Mouse (Mus musculus) gastrocnemius, postnatal 36 days (tissue): ENCODE measurements around the gene Elovl1. TPM values are rescaled to one million over a fixed set of nuclear protein-coding genes. Genes with fewer than 3 reads are reported as not detected.

ENCODE experiments used
- DNase-seq, 2 experiments: peaks; one replicate each; pipeline ENCODE4 v3.0.0; 2022
- intact Hi-C: fragments of 180-260 bp; cut with DNase I; formaldehyde crosslinking; loops from one replicate; pipeline ENCODE4 v1.15.1; 2025
- long read RNA-seq, 2 experiments: library from polyadenylated mRNA; stranded (forward); transcript quantifications; one replicate each; pipeline ENCODE4 v2.0.0; 2021
- total RNA-seq, 2 experiments: library from RNA; stranded (reverse); gene quantifications; 2 replicates each; pipeline ENCODE4 v1.2.3; 2021

Elovl1 gene
- total RNA-seq = 1 to 10 TPM; 5.8 to 7.6 TPM
- long read RNA-seq, experiment 1, transcript Elovl1-201 (8 exons, 1,811 nt) = major isoform, 8 of 11 reads
- long read RNA-seq, experiment 1, partial matches to known transcripts = 1 of 11 reads
- long read RNA-seq, experiment 1, other reads (novel, unspliced or antisense) = 2 of 11 reads
- long read RNA-seq, experiment 2, transcript Elovl1-201 (8 exons, 1,811 nt) = major isoform, 7 of 10 reads
- long read RNA-seq, experiment 2, partial matches to known transcripts = 1 of 10 reads
- long read RNA-seq, experiment 2, other reads (novel, unspliced or antisense) = 2 of 10 reads

GRCm38 (mm10) chr4:118427768-118428451 lies at the start of gene Elovl1:
TSS of gene Elovl1 (plus strand) at chr4:118428093.
- intact Hi-C loops = no loop called here

GRCm38 (mm10) chr4:118383271-118383670 lies 44.6 kb upstream of the Elovl1 start:
- DNase-seq = no peak
- intact Hi-C loops = no loop called here

More at GRCm38 (mm10) chr4:118427768-118428451, at the start of gene Elovl1:
- DNase-seq = peak; percentile 83 to 88

- intact Hi-C loops = no loop called here
- no peak for DNase-seq
Measured at GRCm38 (mm10) chr4:118387316-118387715, 40.6 kb upstream of the Elovl1 start.

- intact Hi-C loops = no loop called here
- no peak for DNase-seq
Measured at GRCm38 (mm10) chr4:118390146-118390545, 37.7 kb upstream of the Elovl1 start.

GRCm38 (mm10) chr4:118394505-118394904 lies 33.4 kb upstream of the Elovl1 start:
- DNase-seq = no peak
- intact Hi-C loops = no loop called here

GRCm38 (mm10) chr4:118395289-118395688 lies 32.6 kb upstream of the Elovl1 start:
- intact Hi-C loops = no loop called here
- no peak for DNase-seq

- DNase-seq = no peak
- intact Hi-C loops = no loop called here
Measured at GRCm38 (mm10) chr4:118396433-118396832, 31.5 kb upstream of the Elovl1 start.

GRCm38 (mm10) chr4:118398400-118398799 lies 29.5 kb upstream of the Elovl1 start:
- no peak for DNase-seq
- intact Hi-C loops = no loop called here

- intact Hi-C loops = no loop called here
Measured at GRCm38 (mm10) chr4:118401421-118401820, 26.5 kb upstream of the Elovl1 start.

GRCm38 (mm10) chr4:118401918-118402317 lies 26.0 kb upstream of the Elovl1 start:
- intact Hi-C loops = no loop called here
- DNase-seq = no peak

More at GRCm38 (mm10) chr4:118401421-118401820, 26.5 kb upstream of the Elovl1 start:
- DNase-seq = no peak

- DNase-seq = no peak
- intact Hi-C loops = no loop called here
Measured at GRCm38 (mm10) chr4:118402701-118403100, 25.2 kb upstream of the Elovl1 start.

- peak; percentile 80 to 84 for DNase-seq
- intact Hi-C loops = no loop called here
Measured at GRCm38 (mm10) chr4:118409142-118409900, 18.6 kb upstream of the Elovl1 start, which contains the start of the genes Szt2 and Med8. TSS of gene Szt2 (minus strand) at chr4:118409273. TSS of gene Med8 (plus strand) at chr4:118409337.

GRCm38 (mm10) chr4:118410871-118411270 lies 17.0 kb upstream of the Elovl1 start:
- no peak for DNase-seq
- intact Hi-C loops = no loop called here

- no peak for DNase-seq
- intact Hi-C loops = no loop called here
Measured at GRCm38 (mm10) chr4:118413553-118413952, 14.3 kb upstream of the Elovl1 start.

GRCm38 (mm10) chr4:118415779-118416178 lies 12.1 kb upstream of the Elovl1 start:
- intact Hi-C loops = no loop called here

GRCm38 (mm10) chr4:118416329-118416728 lies 11.6 kb upstream of the Elovl1 start:
- intact Hi-C loops = no loop called here
- no peak for DNase-seq

More at GRCm38 (mm10) chr4:118415779-118416178, 12.1 kb upstream of the Elovl1 start:
- DNase-seq = no peak

GRCm38 (mm10) chr4:118417112-118417797 lies 10.6 kb upstream of the Elovl1 start:
- intact Hi-C loops = no loop called here

GRCm38 (mm10) chr4:118421384-118421783 lies 6.5 kb upstream of the Elovl1 start:
- DNase-seq = no peak
- intact Hi-C loops = no loop called here

More at GRCm38 (mm10) chr4:118417112-118417797, 10.6 kb upstream of the Elovl1 start:
- DNase-seq = no peak

GRCm38 (mm10) chr4:118424541-118425160 lies 3.2 kb upstream of the Elovl1 start:
- no peak for DNase-seq
- intact Hi-C loops = no loop called here

GRCm38 (mm10) chr4:118425374-118425773 lies 2.5 kb upstream of the Elovl1 start:
- intact Hi-C loops = no loop called here

More at GRCm38 (mm10) chr4:118425374-118425773, 2.5 kb upstream of the Elovl1 start:
- DNase-seq = no peak
